Mouse (Mus musculus): ENCODE data around the gene Med27.
A peak's percentile ranks its signal among the peaks of the same experiment; 100 is the strongest.

Gene Med27

GRCm38 (mm10) chr2:29391996-29392395, 45.4 kb downstream of the Med27 start:
- no peak for DNase-seq (ENCODE audit: low read depth, low spot score)

- DNase-seq (ENCODE audit: low read depth, low spot score): no peak
Observed at GRCm38 (mm10) chr2:29400234-29400633, 53.6 kb downstream of the Med27 start.

- DNase-seq (ENCODE audit: low read depth, low spot score): no peak
Observed at GRCm38 (mm10) chr2:29400812-29401211, 54.2 kb downstream of the Med27 start.

GRCm38 (mm10) chr2:29401868-29402267, 55.2 kb downstream of the Med27 start:
- no peak for DNase-seq (ENCODE audit: low read depth, low spot score)

GRCm38 (mm10) chr2:29402550-29403076, 56.0 kb downstream of the Med27 start:
- no peak for DNase-seq (ENCODE audit: low read depth, low spot score)

GRCm38 (mm10) chr2:29403799-29404530, 57.3 kb downstream of the Med27 start:
- DNase-seq (ENCODE audit: low read depth, low spot score): peak; percentile 17

- no peak for DNase-seq (ENCODE audit: low read depth, low spot score)
Observed at GRCm38 (mm10) chr2:29404931-29405330, 58.3 kb downstream of the Med27 start.

- DNase-seq (ENCODE audit: low read depth, low spot score): no peak
Observed at GRCm38 (mm10) chr2:29405848-29406247, 59.2 kb downstream of the Med27 start.

- DNase-seq (ENCODE audit: low read depth, low spot score): no peak
Observed at GRCm38 (mm10) chr2:29407350-29407749, 60.7 kb downstream of the Med27 start.

GRCm38 (mm10) chr2:29407764-29408163, 61.1 kb downstream of the Med27 start:
- no peak for DNase-seq (ENCODE audit: low read depth, low spot score)

GRCm38 (mm10) chr2:29410884-29411283, 64.3 kb downstream of the Med27 start:
- DNase-seq (ENCODE audit: low read depth, low spot score): no peak

- no peak for DNase-seq (ENCODE audit: low read depth, low spot score)
Observed at GRCm38 (mm10) chr2:29412458-29412857, 65.8 kb downstream of the Med27 start.

- no peak for DNase-seq (ENCODE audit: low read depth, low spot score)
Observed at GRCm38 (mm10) chr2:29413259-29413993, 66.8 kb downstream of the Med27 start.

GRCm38 (mm10) chr2:29414852-29415473, 68.3 kb downstream of the Med27 start:
- DNase-seq (ENCODE audit: low read depth, low spot score): no peak

- DNase-seq (ENCODE audit: low read depth, low spot score): no peak
Observed at GRCm38 (mm10) chr2:29418498-29418897, 71.9 kb downstream of the Med27 start.

- DNase-seq (ENCODE audit: low read depth, low spot score): no peak
Observed at GRCm38 (mm10) chr2:29419434-29419833, 72.8 kb downstream of the Med27 start.

- DNase-seq (ENCODE audit: low read depth, low spot score): no peak
Observed at GRCm38 (mm10) chr2:29419946-29420345, 73.3 kb downstream of the Med27 start.

- DNase-seq (ENCODE audit: low read depth, low spot score): no peak
Observed at GRCm38 (mm10) chr2:29422126-29422840, 75.7 kb downstream of the Med27 start.

GRCm38 (mm10) chr2:29423059-29423458, 76.4 kb downstream of the Med27 start:
- no peak for DNase-seq (ENCODE audit: low read depth, low spot score)

- no peak for DNase-seq (ENCODE audit: low read depth, low spot score)
Observed at GRCm38 (mm10) chr2:29425386-29425785, 78.8 kb downstream of the Med27 start.

- DNase-seq (ENCODE audit: low read depth, low spot score): no peak
Observed at GRCm38 (mm10) chr2:29426684-29427083, 80.1 kb downstream of the Med27 start.

GRCm38 (mm10) chr2:29432565-29432964, 85.9 kb downstream of the Med27 start:
- DNase-seq (ENCODE audit: low read depth, low spot score): no peak

All from retina, postnatal 7 days (tissue).